Mouse (Mus musculus): ENCODE measurements around the gene Tagln2. TPM values are rescaled to one million over a fixed set of nuclear protein-coding genes. Genes with fewer than 3 reads are reported as not detected.

The Tagln2 gene
- total and polyA plus RNA-seq, 2 experiments from 2014 or later, result 203 to 235 TPM

DNA sequence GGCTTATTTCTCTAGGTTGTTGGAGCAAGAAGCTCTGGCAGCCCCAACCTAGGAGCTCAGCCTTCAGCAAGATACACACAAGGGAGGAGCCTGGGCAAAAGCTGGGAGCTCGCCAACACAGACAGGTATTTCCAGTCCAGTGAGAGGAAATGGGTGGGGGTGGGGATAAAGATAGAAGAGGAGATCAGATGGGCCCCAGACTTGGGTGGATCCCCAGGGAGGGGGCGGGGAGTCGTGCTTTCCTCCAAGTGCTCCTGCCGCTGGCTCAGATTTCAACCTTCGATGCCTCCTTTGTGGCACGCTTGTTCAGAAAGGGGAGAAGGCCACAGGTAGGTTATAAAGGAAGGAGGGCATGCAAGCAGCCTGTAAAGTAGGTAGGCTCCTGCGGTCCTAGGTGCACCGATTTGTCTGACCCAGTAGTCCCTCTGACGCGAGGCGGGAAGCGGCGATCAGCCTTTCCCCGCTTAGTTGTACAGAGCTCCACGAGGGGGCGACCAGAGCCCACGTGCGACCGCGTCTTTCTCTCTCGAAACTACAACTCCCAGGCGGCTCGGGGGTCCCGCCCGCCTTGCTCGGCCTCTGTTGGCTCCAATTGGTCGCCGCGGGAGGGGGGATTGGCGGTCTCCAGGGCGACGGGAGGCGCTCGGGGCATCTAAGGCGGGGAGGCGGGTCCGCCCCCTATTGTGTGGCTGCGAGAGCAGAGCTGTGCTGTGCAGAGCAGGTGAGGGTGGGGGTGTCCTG is 18.1 kb upstream of the Tagln2 start, which contains the start of gene Igsf9:
Gene Igsf9 (plus strand): TSS at position 249 of the 741 bp plus-strand sequence.
- no peaks in the 10 kb centered on the region for H3K36me3 ChIP-seq (replicated peaks; ENCODE audit: control insufficient read depth, insufficient read depth, low read length)
- H3K27me3 ChIP-seq (ENCODE audit: control insufficient read depth, insufficient read depth, low read length), result 0 out of 2 replicates have a peak, but pooled peaks cover 3% of the 10 kb centered on the region
- under 1% methylated on average over 37 of the region's 38 CpGs for WGBS
- H3K4me1 ChIP-seq (ENCODE audit: control insufficient read depth, insufficient read depth), result peaks cover 4% of the 10 kb centered on the region
- TF ChIP-seq CTCF (IDR thresholded peaks at IDR 0.05; ENCODE audit: low read depth) (peak; percentile 60), EP300 (IDR thresholded peaks at IDR 0.05; ENCODE audit: low read depth) (no peak)
- peak within 1 kb of the TSS; percentile 43 for H3K4me3 ChIP-seq (ENCODE audit: low read depth, low read length)
- H3K9ac ChIP-seq (replicated peaks; ENCODE audit: low read depth, low read length), result 0 out of 2 replicates have a peak within 1 kb of the TSS, but pooled peaks have one; percentile 18
- DNase-seq (ENCODE audit: low spot score) (peak; percentile 87), ATAC-seq (ENCODE audit: insufficient read depth, low read depth) (peak; percentile 95)
- H3K27ac ChIP-seq (ENCODE audit: low read depth), result no peak within 1 kb of the TSS
- peak within 1 kb of the TSS; percentile 83 for H3K4me2 ChIP-seq (ENCODE audit: low read depth, low read length)
- no peaks in the 10 kb centered on the region for H3K9me3 ChIP-seq (replicated peaks; ENCODE audit: control insufficient read depth, low read length)

- ATAC-seq (ENCODE audit: insufficient read depth, low read depth) (no peak), DNase-seq (ENCODE audit: low spot score) (no peak)
- Histone ChIP-seq H3K9me3 (replicated peaks; ENCODE audit: control insufficient read depth, low read length) (no peaks in the 10 kb centered on the region), H3K9ac (replicated peaks; ENCODE audit: low read depth, low read length) (0 out of 2 replicates have a peak overlapping the region, but pooled peaks have one; percentile 18), H3K27ac (ENCODE audit: low read depth) (no peak overlapping the region), H3K4me3 (ENCODE audit: low read depth, low read length) (peak overlapping the region; percentile 43), H3K4me1 (ENCODE audit: control insufficient read depth, insufficient read depth) (peaks cover 4% of the 10 kb centered on the region), H3K27me3 (ENCODE audit: control insufficient read depth, insufficient read depth, low read length) (0 out of 2 replicates have a peak, but pooled peaks cover 3% of the 10 kb centered on the region), H3K36me3 (replicated peaks; ENCODE audit: control insufficient read depth, insufficient read depth, low read length) (no peaks in the 10 kb centered on the region), H3K4me2 (ENCODE audit: low read depth, low read length) (peak overlapping the region; percentile 83)
- TF ChIP-seq CTCF (IDR thresholded peaks at IDR 0.05; ENCODE audit: low read depth), result no peak
- TF ChIP-seq EP300 (IDR thresholded peaks at IDR 0.05; ENCODE audit: low read depth), result no peak
- 18% methylated on average over 12 of the region's 12 CpGs for WGBS
Measured at GRCm38 (mm10) chr1:172482518-172483360, 17.1 kb upstream of the Tagln2 start.

GRCm38 (mm10) chr1:172483361-172483660 is 16.5 kb upstream of the Tagln2 start:
- WGBS, result 39% methylated on average over 4 of the region's 4 CpGs
- no peak overlapping the region for H3K9ac ChIP-seq (replicated peaks; ENCODE audit: low read depth, low read length)
- no peak for DNase-seq (ENCODE audit: low spot score)
- no peaks in the 10 kb centered on the region for H3K9me3 ChIP-seq (replicated peaks; ENCODE audit: control insufficient read depth, low read length)
- ATAC-seq (ENCODE audit: insufficient read depth, low read depth), result no peak
- 0 out of 2 replicates have a peak, but pooled peaks cover 3% of the 10 kb centered on the region for H3K27me3 ChIP-seq (ENCODE audit: control insufficient read depth, insufficient read depth, low read length)
- no peak overlapping the region for H3K27ac ChIP-seq (ENCODE audit: low read depth)
- no peak overlapping the region for H3K4me3 ChIP-seq (ENCODE audit: low read depth, low read length)
- no peak overlapping the region for H3K4me2 ChIP-seq (ENCODE audit: low read depth, low read length)
- peaks cover 4% of the 10 kb centered on the region for H3K4me1 ChIP-seq (ENCODE audit: control insufficient read depth, insufficient read depth)
- no peaks in the 10 kb centered on the region for H3K36me3 ChIP-seq (replicated peaks; ENCODE audit: control insufficient read depth, insufficient read depth, low read length)
- no peak for TF ChIP-seq EP300 (IDR thresholded peaks at IDR 0.05; ENCODE audit: low read depth)

- TF ChIP-seq CTCF (IDR thresholded peaks at IDR 0.05; ENCODE audit: low read depth) (no peak), EP300 (IDR thresholded peaks at IDR 0.05; ENCODE audit: low read depth) (no peak)
- no peak overlapping the region for H3K4me2 ChIP-seq (ENCODE audit: low read depth, low read length)
- peaks cover 4% of the 10 kb centered on the region for H3K4me1 ChIP-seq (ENCODE audit: control insufficient read depth, insufficient read depth)
- H3K27ac ChIP-seq (ENCODE audit: low read depth), result no peak overlapping the region
- H3K27me3 ChIP-seq (ENCODE audit: control insufficient read depth, insufficient read depth, low read length), result 0 out of 2 replicates have a peak, but pooled peaks cover 3% of the 10 kb centered on the region
- WGBS, result 81% methylated on average over 11 of the region's 11 CpGs
- no peaks in the 10 kb centered on the region for H3K9me3 ChIP-seq (replicated peaks; ENCODE audit: control insufficient read depth, low read length)
- DNase-seq (ENCODE audit: low spot score) (no peak), ATAC-seq (ENCODE audit: insufficient read depth, low read depth) (no peak)
- H3K36me3 ChIP-seq (replicated peaks; ENCODE audit: control insufficient read depth, insufficient read depth, low read length), result no peaks in the 10 kb centered on the region
- H3K4me3 ChIP-seq (ENCODE audit: low read depth, low read length), result no peak overlapping the region
- H3K9ac ChIP-seq (replicated peaks; ENCODE audit: low read depth, low read length), result no peak overlapping the region
Measured at GRCm38 (mm10) chr1:172484236-172484635, 15.6 kb upstream of the Tagln2 start.

DNA sequence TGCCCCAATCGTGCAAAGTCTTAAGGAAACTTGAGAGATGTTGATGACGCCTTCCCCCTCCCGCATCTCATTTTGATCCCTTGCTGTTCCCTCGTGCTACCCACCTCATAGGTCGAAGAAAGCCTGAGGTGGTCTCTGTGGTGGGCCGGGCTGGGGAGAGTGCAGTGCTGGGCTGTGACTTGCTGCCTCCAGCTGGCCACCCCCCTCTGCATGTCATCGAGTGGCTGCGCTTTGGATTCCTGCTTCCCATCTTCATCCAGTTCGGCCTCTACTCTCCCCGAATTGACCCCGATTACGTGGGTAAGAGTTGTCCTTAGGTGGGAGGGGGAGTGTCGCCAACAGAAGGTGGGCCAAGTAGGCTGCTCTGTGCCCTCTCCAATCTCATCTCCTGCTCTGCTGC is 15.2 kb upstream of the Tagln2 start:
- peaks cover 7% of the 10 kb centered on the region; the same call in 1 of the 2 replicates for H3K27me3 ChIP-seq (ENCODE audit: control insufficient read depth, insufficient read depth, low read length)
- H3K4me2 ChIP-seq (ENCODE audit: low read depth, low read length), result no peak overlapping the region

More for the DNA sequence above, 15.2 kb upstream of the Tagln2 start:
- no peak overlapping the region for H3K9ac ChIP-seq (replicated peaks; ENCODE audit: low read depth, low read length)
- DNase-seq (ENCODE audit: low spot score), result no peak
- ATAC-seq (ENCODE audit: insufficient read depth, low read depth), result no peak
- H3K36me3 ChIP-seq (replicated peaks; ENCODE audit: control insufficient read depth, insufficient read depth, low read length), result no peaks in the 10 kb centered on the region
- no peak overlapping the region for H3K4me3 ChIP-seq (ENCODE audit: low read depth, low read length)
- no peak for TF ChIP-seq CTCF (IDR thresholded peaks at IDR 0.05; ENCODE audit: low read depth)
- TF ChIP-seq EP300 (IDR thresholded peaks at IDR 0.05; ENCODE audit: low read depth), result no peak
- peaks cover 4% of the 10 kb centered on the region for H3K4me1 ChIP-seq (ENCODE audit: control insufficient read depth, insufficient read depth)
- 80% methylated on average over 13 of the region's 13 CpGs for WGBS
- H3K9me3 ChIP-seq (replicated peaks; ENCODE audit: control insufficient read depth, low read length), result no peaks in the 10 kb centered on the region
- H3K27ac ChIP-seq (ENCODE audit: low read depth), result no peak overlapping the region

Measured in heart, postnatal 0 days (tissue).